Mouse (Mus musculus) liver, adult 10 weeks (tissue): ENCODE measurements around the gene 1700024G13Rik. TPM values are rescaled to one million over a fixed set of nuclear protein-coding genes. Genes with fewer than 3 reads are reported as not detected.

Experiments
- polyA plus RNA-seq: library from polyadenylated mRNA; stranded (reverse); fragments of 350-450 nt; fragmentation: Illumina TruSeq; extraction: RNeasy Lipid Tissue Mini Kit (QIAGEN cat#74804); gene quantifications from one replicate; pipeline ENCODE4 v1.2.3, GENCODE M21; 2014; ENCODE audit warnings: low read depth, low replicate concordance

The 1700024G13Rik gene
- not detected for polyA plus RNA-seq

GRCm38 (mm10) chr14:32388196-32388595 is at the start of gene 1700024G13Rik:
TSS of gene 1700024G13Rik (minus strand) at chr14:32388391.

Other genes starting within 250 kb of the 1700024G13Rik start
- gene Msmb, start 246.4 kb downstream of the 1700024G13Rik start, polyA plus RNA-seq, result not detected
- 164 TPM for gene Ncoa4, start 228.5 kb downstream of the 1700024G13Rik start, polyA plus RNA-seq
- 154 TPM for gene Timm23, start 186.5 kb downstream of the 1700024G13Rik start, polyA plus RNA-seq
- gene Parg, start 186.4 kb downstream of the 1700024G13Rik start, polyA plus RNA-seq, result 19.5 TPM
- not detected for gene Ogdhl, start 66.4 kb downstream of the 1700024G13Rik start, polyA plus RNA-seq
- not detected for gene Slc18a3, start 76.5 kb upstream of the 1700024G13Rik start, polyA plus RNA-seq
- not detected for gene Chat, start 77.6 kb upstream of the 1700024G13Rik start, polyA plus RNA-seq
- 4.1 TPM for gene Ercc6, start 125.1 kb upstream of the 1700024G13Rik start, polyA plus RNA-seq
- gene Prrxl1, start 211.0 kb upstream of the 1700024G13Rik start, polyA plus RNA-seq, result not detected